Mouse (Mus musculus) liver, embryonic 14.5 days (tissue): Measurements from ENCODE around the gene Ulk2.

ENCODE experiments used
- CTCF ChIP-seq: IDR thresholded peaks from 2 replicates; pipeline ENCODE4 v1.5.1; 2016; ENCODE audit warnings: antibody characterized with exemption, low read depth, control low read depth
- EP300 ChIP-seq: IDR thresholded peaks from 2 replicates; pipeline ENCODE4 v1.6.1; 2016; ENCODE audit warnings: antibody characterized with exemption, low read depth

GRCm38 (mm10) chr11:61745781-61746180 lies 109.1 kb downstream of the Ulk2 start:
- TF ChIP-seq CTCF, result no peak
- no peak for TF ChIP-seq EP300
